Mouse (Mus musculus) hindbrain, embryonic 14.5 days (tissue): ENCODE measurements around the gene Cdkl1. TPM values are rescaled to one million over a fixed set of nuclear protein-coding genes. Genes with fewer than 3 reads are reported as not detected.

ENCODE experiments used
- ATAC-seq: fragments of 200-750 bp; cut with Nextera tagmentation; 2 replicates; pipeline ENCODE4 v1.8.0; 2017; ENCODE audit warnings: moderate number of reproducible peaks, mild to moderate bottlenecking, moderate TSS enrichment, moderate library complexity; ENCODE audit not compliant: low FRiP score
- DNase-seq: peaks from one replicate; pipeline ENCODE4 v3.0.0-alpha.2; 2015; ENCODE audit warnings: low spot score
- H3K27ac ChIP-seq: fragments of 300-500 bp; sonication (generic); 2 replicates; pipeline ENCODE4 v1.5.1; 2014; ENCODE audit warnings: mild to moderate bottlenecking, moderate library complexity
- H3K27me3 ChIP-seq: fragments of 300-500 bp; sonication (generic); 2 replicates; pipeline ENCODE4 v1.6.1; 2014; ENCODE audit warnings: mild to moderate bottlenecking, low read length, mixed read lengths; ENCODE audit not compliant: control insufficient read depth, insufficient read depth
- H3K36me3 ChIP-seq: fragments of 300-500 bp; sonication (generic); replicated peaks from 2 replicates; pipeline ENCODE4 v1.6.1; 2014; ENCODE audit not compliant: control insufficient read depth, insufficient read depth
- H3K4me1 ChIP-seq: fragments of 300-500 bp; sonication (generic); replicated peaks from 2 replicates; pipeline ENCODE4 v1.6.1; 2014; ENCODE audit warnings: antibody characterized with exemption, low read length, mixed read lengths; ENCODE audit not compliant: control insufficient read depth, insufficient read depth
- H3K4me2 ChIP-seq: fragments of 300-500 bp; sonication (generic); replicated peaks from 2 replicates; pipeline ENCODE4 v1.6.1; 2014; ENCODE audit warnings: mild to moderate bottlenecking, moderate library complexity
- H3K4me3 ChIP-seq: fragments of 300-500 bp; sonication (generic); replicated peaks from 2 replicates; pipeline ENCODE4 v1.5.1; 2014; ENCODE audit warnings: mild to moderate bottlenecking, low read length
- H3K9ac ChIP-seq: fragments of 300-500 bp; sonication (generic); 2 replicates; pipeline ENCODE4 v1.6.1; 2014
- H3K9me3 ChIP-seq: fragments of 300-500 bp; sonication (generic); 2 replicates; pipeline ENCODE4 v1.6.1; 2016; ENCODE audit warnings: low read length; ENCODE audit not compliant: control insufficient read depth
- WGBS: fragments of 180-500 bp; shearing (Covaris S2); extraction: QIAGEN DNeasy Blood & Tissue Kit; methylation state at CpG from one replicate; pipeline ENCODE4 v1.1.7; 2014; 5-methylcytosine and 5-hydroxymethylcytosine counted together
- microRNA counts: library from miRNA; unstranded; fragments of <30 nt; microRNA quantifications from one replicate; lab custom pipeline; 2016
- microRNA-seq: library from miRNA; unstranded; fragments of <30 nt; microRNA quantifications from one replicate; pipeline ENCODE4, GENCODE M21; 2016
- polyA plus RNA-seq: library from polyadenylated mRNA; unstranded; fragments of >200 nt; fragmentation: Nextera tagmentation; extraction: Ambion mirVana; gene quantifications from 2 replicates; pipeline ENCODE4 v1.2.1, GENCODE M21; 2014

Gene Cdkl1
- polyA plus RNA-seq, 1 experiment from 2014 or later: 10.6 TPM

GRCm38 (mm10) chr12:69704799-69705458 is 86.1 kb downstream of the Cdkl1 start:
- Histone ChIP-seq H3K4me1 (no peaks in the 10 kb centered on the region), H3K4me2 (no peak overlapping the region), H3K4me3 (no peak overlapping the region), H3K9ac (no peak overlapping the region), H3K36me3 (peaks cover 14% of the 10 kb centered on the region; the same call in 1 of the 2 replicates), H3K27me3 (no peaks in the 10 kb centered on the region), H3K27ac (no peak overlapping the region), H3K9me3 (no peaks in the 10 kb centered on the region)
- DNase-seq: no peak
- 91% methylated on average over 11 of the region's 11 CpGs for WGBS
- no peak for ATAC-seq

- Histone ChIP-seq H3K27me3 (no peaks in the 10 kb centered on the region), H3K4me2 (no peak overlapping the region), H3K9me3 (no peaks in the 10 kb centered on the region), H3K4me3 (no peak overlapping the region), H3K9ac (no peak overlapping the region), H3K27ac (no peak overlapping the region), H3K4me1 (no peaks in the 10 kb centered on the region), H3K36me3 (peaks cover 22% of the 10 kb centered on the region; the same call in 1 of the 2 replicates)
- 84% methylated on average over 6 of the region's 6 CpGs for WGBS
- ATAC-seq (no peak), DNase-seq (no peak)
Measured at GRCm38 (mm10) chr12:69698352-69698751, 92.7 kb downstream of the Cdkl1 start.

MicroRNA genes within 50 kb of the gene (microRNA counts, 519-probe panel; counts per million panel counts)
- microRNA mmu-miR-681 (lab: Ali Mortazavi, UCI): not detected

Small RNA genes lying within 50 kb of the gene (microRNA-seq; reads per million reads assigned to microRNA genes)
- not detected for gene Mir681

Other genes with a start within 250 kb of the Cdkl1 start
- 22.9 and 24.4 TPM in 2 replicates for gene Vcpkmt, start 208.2 kb downstream of the Cdkl1 start, polyA plus RNA-seq
- 14.5 and 15.6 TPM in 2 replicates for gene Sos2, start 109.4 kb downstream of the Cdkl1 start, polyA plus RNA-seq
- 11.1 and 13.6 TPM in 2 replicates for gene L2hgdh, start 66.4 kb downstream of the Cdkl1 start, polyA plus RNA-seq
- 38.9 and 39.1 TPM in 2 replicates for gene Atp5s, start 66.3 kb downstream of the Cdkl1 start, polyA plus RNA-seq
- 147 and 159 TPM in 2 replicates for gene Atl1, start 101.3 kb upstream of the Cdkl1 start, polyA plus RNA-seq
- 37.3 and 37.7 TPM in 2 replicates for gene Map4k5, start 101.9 kb upstream of the Cdkl1 start, polyA plus RNA-seq
- 3.5 TPM in 2 replicates for gene Sav1, start 195.7 kb upstream of the Cdkl1 start, polyA plus RNA-seq